ENCODE assay signal across 9 mouse cellular contexts in genomic region chr1:133712288-133713008, GRCm38 (mm10). TPM values are rescaled to one million over a fixed set of nuclear protein-coding genes. Genes with fewer than 3 reads are reported as not detected.
DNase-seq lines count a peak whose midpoint lies in the region; ATAC-seq and TF ChIP-seq lines count a peak whose summit lies in the region.
"Had no signal": no experiment of that assay in that cellular context is flagged by ENCODE, and none has a peak within 500 bp of the region (broad histone marks: within the 10 kb centered on the region; RNA-seq: fewer than 3 reads in every experiment).

No protein-coding gene starts in this region.

- 35% methylated on average over 12 of the region's 12 CpGs for WGBS in limb, embryonic 15.5 days
- 67% methylated on average over 12 of the region's 12 CpGs for WGBS in heart, embryonic 10.5 days

- 0 out of 2 replicates have a peak, but pooled peaks have one; percentile 19 for TF ChIP-seq POLR2A in cortical plate, adult 2 months (IDR thresholded peaks at IDR 0.05; ENCODE audit: extremely low read depth, insufficient read depth, low read length)

- H3K4me2 ChIP-seq in limb, embryonic 15.5 days, result no peak overlapping the region

- no peak for TF ChIP-seq CTCF in cortical plate, adult 2 months (IDR thresholded peaks at IDR 0.05; ENCODE audit: extremely low read depth, insufficient read depth, low read length)

- no peak for ATAC-seq in limb, embryonic 15.5 days (ENCODE audit: insufficient number of reproducible peaks, low FRiP score, low TSS enrichment, low read depth)

- H3K36me3 ChIP-seq in limb, embryonic 15.5 days, result peaks cover 29% of the 10 kb centered on the region
- H3K36me3 ChIP-seq in heart, embryonic 10.5 days, result peaks cover 51% of the 10 kb centered on the region

- intact Hi-C loops in left cerebral cortex, postnatal 36 days (cut with DNase I), result no loop called here
- intact Hi-C loops in left cerebral cortex, postnatal 14 days (cut with DNase I), result no loop called here

- peak; percentile 45 for DNase-seq in embryo, embryonic 11 days
- no peak for DNase-seq in embryo, embryonic 10.5 days (ENCODE audit: low spot score)
- DNase-seq in left cerebral cortex, postnatal 36 days (ENCODE audit: low spot score in 2 of 2), result peak; percentile 7 to 26
- DNase-seq in left cerebral cortex, postnatal 14 days (ENCODE audit: low spot score in 2 of 2), result no peak
- DNase-seq in heart, embryonic 10.5 days (ENCODE audit: low spot score), result no peak
- DNase-seq in adipocyte (ENCODE audit: low spot score), result no peak
- DNase-seq: layer of hippocampus, postnatal 36 days had no signal

- no peak overlapping the region for H3K9ac ChIP-seq in limb, embryonic 15.5 days

- no peak overlapping the region for H3K27ac ChIP-seq in cortical plate, adult 2 months (ENCODE audit: insufficient read depth, low read length)
- peak overlapping the region; percentile 57; the same call in 1 of the 2 replicates for H3K27ac ChIP-seq in limb, embryonic 15.5 days
- H3K27ac ChIP-seq in heart, embryonic 10.5 days, result no peak overlapping the region

- H3K27me3 ChIP-seq in limb, embryonic 15.5 days, result no peaks in the 10 kb centered on the region
- H3K27me3 ChIP-seq in heart, embryonic 10.5 days (ENCODE audit: insufficient read depth, poor library complexity, severe bottlenecking), result no peaks in the 10 kb centered on the region

- H3K4me1 ChIP-seq in cortical plate, adult 2 months (ENCODE audit: control insufficient read depth, insufficient read depth, low read length), result no peaks in the 10 kb centered on the region
- peaks cover 23% of the 10 kb centered on the region for H3K4me1 ChIP-seq in limb, embryonic 15.5 days
- peaks cover 19% of the 10 kb centered on the region for H3K4me1 ChIP-seq in heart, embryonic 10.5 days

- H3K4me3 ChIP-seq in cortical plate, adult 2 months (ENCODE audit: insufficient read depth, low read length), result no peak overlapping the region
- H3K4me3 ChIP-seq in limb, embryonic 15.5 days, result no peak overlapping the region
- no peak overlapping the region for H3K4me3 ChIP-seq in heart, embryonic 10.5 days

- H3K9me3 ChIP-seq in limb, embryonic 15.5 days, result no peaks in the 10 kb centered on the region
- no peaks in the 10 kb centered on the region for H3K9me3 ChIP-seq in heart, embryonic 10.5 days

RNA-seq across cellular contexts. Expression of gene Lax1, which starts 22.5 kb away (rescaled TPM):
- under 1 TPM; 0.17 to 0.27 TPM for total RNA-seq in left cerebral cortex, postnatal 36 days (2021)
- total RNA-seq in left cerebral cortex, postnatal 14 days (2021), result under 1 TPM; 0.23 to 0.53 TPM
- polyA plus RNA-seq in cortical plate, adult 2 months (2012; rRNA removed), result 0.56 and 0.74 TPM in 2 replicates
- 0.34 and 0.42 TPM in 2 replicates for polyA plus RNA-seq in limb, embryonic 15.5 days (2015; fragmentation: Nextera tagmentation; extraction: Ambion mirVana)
- 0.26 and 0.53 TPM in 2 replicates for polyA plus RNA-seq in heart, embryonic 10.5 days (2016; fragmentation: Nextera tagmentation; extraction: Ambion mirVana)
- total RNA-seq: layer of hippocampus, postnatal 36 days had no signal

RNA-seq across cellular contexts. Expression of gene Gm38394, which starts 51.3 kb away (rescaled TPM):
- total RNA-seq in left cerebral cortex, postnatal 36 days (2021), result 10 to 100 TPM; 19.8 to 32.2 TPM
- total RNA-seq in left cerebral cortex, postnatal 14 days (2021), result 10 to 100 TPM; 24.9 to 26.0 TPM
- 5.2 and 5.5 TPM in 2 replicates for polyA plus RNA-seq in cortical plate, adult 2 months (2012; rRNA removed)
- 5.7 and 6.6 TPM in 2 replicates for polyA plus RNA-seq in limb, embryonic 15.5 days (2015; fragmentation: Nextera tagmentation; extraction: Ambion mirVana)
- 4.5 TPM in 2 replicates for polyA plus RNA-seq in heart, embryonic 10.5 days (2016; fragmentation: Nextera tagmentation; extraction: Ambion mirVana)

RNA-seq across cellular contexts. Expression of gene Zbed6, which starts 51.8 kb away (rescaled TPM):
- total RNA-seq in left cerebral cortex, postnatal 36 days (2021), result 1 to 10 TPM; 4.3 to 5.9 TPM
- total RNA-seq in left cerebral cortex, postnatal 14 days (2021), result 1 to 10 TPM; 5.5 to 6.0 TPM
- polyA plus RNA-seq in cortical plate, adult 2 months (2012; rRNA removed), result 4.5 and 5.9 TPM in 2 replicates
- not detected in 2 replicates for polyA plus RNA-seq in limb, embryonic 15.5 days (2015; fragmentation: Nextera tagmentation; extraction: Ambion mirVana)
- polyA plus RNA-seq in heart, embryonic 10.5 days (2016; fragmentation: Nextera tagmentation; extraction: Ambion mirVana), result not detected in 2 replicates

Comparison
In these comparisons a context has a peak if more than half of its experiments do, and no peak if none do; other contexts are left out.
1. DNase-seq: peak in embryo, embryonic 11 days (single experiment) and left cerebral cortex, postnatal 36 days (2 of 2); none in embryo, embryonic 10.5 days (single experiment), left cerebral cortex, postnatal 14 days (0 of 2), heart, embryonic 10.5 days (single experiment) and adipocyte (single experiment).